Mouse (Mus musculus) lung, embryonic 16.5 days (tissue): ENCODE measurements at regions not wholly inside any gene's neighbourhood (a gene's known extent, or its start where the extent isn't known, plus 50 kb on each side); places are given as distances from the start of the nearest gene placed in this dataset.

Experiments used
- ATAC-seq: fragments of 200-750 bp; cut with Nextera tagmentation; 2 replicates; pipeline ENCODE4 v1.8.0; 2017; ENCODE audit warnings: low read depth, mild to moderate bottlenecking, moderate library complexity
- H3K27ac ChIP-seq: fragments of 300-500 bp; sonication (generic); 2 replicates; pipeline ENCODE4 v1.5.1; 2014; ENCODE audit warnings: mild to moderate bottlenecking, control low read depth, low read length
- H3K27me3 ChIP-seq: fragments of 300-500 bp; sonication (generic); 2 replicates; pipeline ENCODE4 v1.6.1; 2014; ENCODE audit warnings: low read depth, low read length, mixed read lengths; ENCODE audit not compliant: control insufficient read depth, insufficient read depth
- H3K36me3 ChIP-seq: fragments of 300-500 bp; sonication (generic); 2 replicates; pipeline ENCODE4 v1.6.1; 2014; ENCODE audit warnings: low read length; ENCODE audit not compliant: control insufficient read depth, insufficient read depth
- H3K4me1 ChIP-seq: fragments of 300-500 bp; sonication (generic); replicated peaks from 2 replicates; pipeline ENCODE4 v1.6.1; 2014; ENCODE audit warnings: low read length, mixed read lengths; ENCODE audit not compliant: control insufficient read depth, insufficient read depth
- H3K4me2 ChIP-seq: fragments of 300-500 bp; sonication (generic); 2 replicates; pipeline ENCODE4 v1.6.1; 2014; ENCODE audit warnings: low read depth, low read length, control low read depth
- H3K4me3 ChIP-seq: fragments of 300-500 bp; sonication (generic); 2 replicates; pipeline ENCODE4 v1.5.1; 2014; ENCODE audit warnings: mild to moderate bottlenecking, low read length, control low read depth
- H3K9ac ChIP-seq: fragments of 300-500 bp; sonication (generic); 2 replicates; pipeline ENCODE4 v1.6.1; 2014; ENCODE audit warnings: low read length, control low read depth
- H3K9me3 ChIP-seq: fragments of 300-500 bp; sonication (generic); 2 replicates; pipeline ENCODE4 v1.6.1; 2016; ENCODE audit warnings: low read length; ENCODE audit not compliant: control insufficient read depth
- WGBS: fragments of 180-500 bp; shearing (Covaris S2); extraction: QIAGEN DNeasy Blood & Tissue Kit; methylation state at CpG from one replicate; pipeline ENCODE4 v1.1.7; 2014; 5-methylcytosine and 5-hydroxymethylcytosine counted together

GRCm38 (mm10) chr2:61455902-61456301 is 122.5 kb upstream of the Tank start:
- Histone ChIP-seq H3K27ac (no peak overlapping the region), H3K27me3 (no peaks in the 10 kb centered on the region), H3K36me3 (no peaks in the 10 kb centered on the region), H3K9ac (no peak overlapping the region), H3K4me1 (peaks cover 7% of the 10 kb centered on the region; the same call in 1 of the 2 replicates), H3K4me3 (no peak overlapping the region), H3K4me2 (no peak overlapping the region), H3K9me3 (no peaks in the 10 kb centered on the region)
- 19% methylated on average over 5 of the region's 5 CpGs for WGBS
- no peak for ATAC-seq

GRCm38 (mm10) chr2:61454729-61455128 is 123.7 kb upstream of the Tank start:
- Histone ChIP-seq H3K27me3 (no peaks in the 10 kb centered on the region), H3K4me1 (peaks cover 7% of the 10 kb centered on the region; the same call in 1 of the 2 replicates), H3K27ac (no peak overlapping the region), H3K4me2 (no peak overlapping the region; the same call in 1 of the 2 replicates), H3K9ac (no peak overlapping the region), H3K4me3 (no peak overlapping the region), H3K9me3 (no peaks in the 10 kb centered on the region), H3K36me3 (no peaks in the 10 kb centered on the region)
- ATAC-seq, result no peak
- 33% methylated on average over 9 of the region's 9 CpGs for WGBS

DNA sequence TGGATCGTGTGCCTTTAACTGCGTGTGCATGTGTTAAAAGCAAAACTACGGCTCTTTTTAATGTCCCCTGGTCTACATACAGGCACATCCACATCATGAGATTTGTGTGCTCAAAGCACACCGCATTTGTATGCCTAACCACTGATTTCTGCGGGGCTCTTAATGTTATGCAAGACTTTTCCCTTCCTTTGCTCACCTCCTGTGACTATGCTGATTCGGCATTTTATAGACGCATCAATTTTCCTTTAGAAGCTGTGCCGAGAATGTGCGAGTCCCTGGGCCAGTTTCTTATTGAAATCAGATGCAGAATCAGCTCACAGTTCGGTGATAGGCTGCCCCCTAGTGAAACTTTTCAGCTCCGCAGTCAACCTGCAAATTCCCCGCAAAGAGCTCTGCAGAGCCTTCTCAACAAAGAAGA is 124.1 kb upstream of the Tank start:
- Histone ChIP-seq H3K9ac (peak overlapping the region; percentile 36), H3K36me3 (no peaks in the 10 kb centered on the region), H3K9me3 (no peaks in the 10 kb centered on the region), H3K4me3 (peak overlapping the region; percentile 53), H3K4me2 (peak overlapping the region; percentile 63), H3K4me1 (peaks cover 7% of the 10 kb centered on the region; the same call in 1 of the 2 replicates), H3K27me3 (no peaks in the 10 kb centered on the region), H3K27ac (no peak overlapping the region)
- peak; percentile 73 for ATAC-seq
- 1% methylated on average over 12 of the region's 12 CpGs for whole genome bisulfite sequencing

- H3K4me1 ChIP-seq, result peaks cover 7% of the 10 kb centered on the region; the same call in 1 of the 2 replicates
- WGBS, result 23% methylated on average over 14 of the region's 14 CpGs
- peak overlapping the region; percentile 12; the same call in 1 of the 2 replicates for H3K27ac ChIP-seq
- no peaks in the 10 kb centered on the region for H3K36me3 ChIP-seq
- no peaks in the 10 kb centered on the region for H3K9me3 ChIP-seq
- peak overlapping the region; percentile 53 for H3K4me3 ChIP-seq
- H3K27me3 ChIP-seq, result no peaks in the 10 kb centered on the region
- peak overlapping the region; percentile 36 for H3K9ac ChIP-seq
- peak; percentile 55 for ATAC-seq
- H3K4me2 ChIP-seq, result peak overlapping the region; percentile 63
Observed at GRCm38 (mm10) chr2:61453490-61454281, 124.7 kb upstream of the Tank start.

GRCm38 (mm10) chr2:61452581-61452980 is 125.8 kb upstream of the Tank start:
- no peak overlapping the region for H3K27ac ChIP-seq
- H3K4me1 ChIP-seq, result peaks cover 7% of the 10 kb centered on the region; the same call in 1 of the 2 replicates
- WGBS, result 97% methylated on average over 1 of the region's 1 CpGs
- no peak overlapping the region for H3K4me2 ChIP-seq
- no peak overlapping the region for H3K4me3 ChIP-seq
- no peaks in the 10 kb centered on the region for H3K27me3 ChIP-seq
- H3K9me3 ChIP-seq, result no peaks in the 10 kb centered on the region
- H3K9ac ChIP-seq, result no peak overlapping the region
- ATAC-seq, result no peak
- H3K36me3 ChIP-seq, result no peaks in the 10 kb centered on the region

DNA sequence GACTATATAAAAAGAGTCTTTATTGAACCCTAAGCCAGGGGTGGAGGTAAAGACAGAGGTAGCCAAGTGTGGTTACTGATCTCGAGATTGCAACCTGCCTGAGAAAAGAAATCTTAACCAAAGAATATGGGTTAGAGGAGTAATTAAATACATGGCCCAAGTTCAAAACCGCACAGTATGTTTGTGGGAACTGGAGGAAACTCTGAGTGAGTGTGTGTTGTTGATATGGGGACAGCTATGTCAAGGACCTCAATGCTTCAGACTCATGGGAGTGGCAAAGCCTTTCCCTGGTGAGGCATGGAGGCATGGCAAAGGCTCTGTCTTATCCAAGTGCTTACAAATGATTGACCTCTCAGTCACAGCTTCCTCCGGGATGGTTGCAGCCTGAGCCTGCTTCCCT is 127.7 kb upstream of the Tank start:
- Histone ChIP-seq H3K9ac (no peak overlapping the region), H3K27ac (no peak overlapping the region), H3K4me3 (no peak overlapping the region), H3K4me1 (peaks cover 7% of the 10 kb centered on the region; the same call in 1 of the 2 replicates), H3K36me3 (no peaks in the 10 kb centered on the region), H3K4me2 (no peak overlapping the region), H3K9me3 (no peaks in the 10 kb centered on the region), H3K27me3 (no peaks in the 10 kb centered on the region)
- WGBS, result 53% methylated on average over 3 of the region's 3 CpGs
- no peak for ATAC-seq

GRCm38 (mm10) chr2:61436591-61436990 is 141.8 kb upstream of the Tank start:
- ATAC-seq, result no peak
- Histone ChIP-seq H3K4me2 (no peak overlapping the region), H3K36me3 (no peaks in the 10 kb centered on the region), H3K27ac (no peak overlapping the region), H3K27me3 (no peaks in the 10 kb centered on the region), H3K9ac (no peak overlapping the region), H3K4me1 (no peaks in the 10 kb centered on the region), H3K9me3 (no peaks in the 10 kb centered on the region), H3K4me3 (no peak overlapping the region)
- 77% methylated on average over 3 of the region's 3 CpGs for WGBS

GRCm38 (mm10) chr2:61407881-61408280 is 170.5 kb upstream of the Tank start:
- ATAC-seq, result no peak
- WGBS, result 86% methylated on average over 7 of the region's 7 CpGs

GRCm38 (mm10) chr2:61406104-61406751 is 172.2 kb upstream of the Tank start:
- Histone ChIP-seq H3K9ac (no peak overlapping the region), H3K27ac (no peak overlapping the region), H3K36me3 (no peaks in the 10 kb centered on the region), H3K4me1 (peaks cover 6% of the 10 kb centered on the region; the same call in 1 of the 2 replicates), H3K4me2 (no peak overlapping the region), H3K4me3 (no peak overlapping the region), H3K9me3 (no peaks in the 10 kb centered on the region), H3K27me3 (no peaks in the 10 kb centered on the region)
- 75% methylated on average over 8 of the region's 8 CpGs for WGBS
- no peak for ATAC-seq

More at GRCm38 (mm10) chr2:61407881-61408280, 170.5 kb upstream of the Tank start:
- Histone ChIP-seq H3K27me3 (no peaks in the 10 kb centered on the region), H3K4me2 (no peak overlapping the region), H3K9ac (no peak overlapping the region), H3K9me3 (no peaks in the 10 kb centered on the region), H3K4me1 (peaks cover 3% of the 10 kb centered on the region; the same call in 1 of the 2 replicates), H3K4me3 (no peak overlapping the region), H3K27ac (no peak overlapping the region), H3K36me3 (no peaks in the 10 kb centered on the region)
